Mouse (Mus musculus) liver, embryonic 14.5 days (tissue): ENCODE measurements around the gene Ap5s1. TPM values are rescaled to one million over a fixed set of nuclear protein-coding genes. Genes with fewer than 3 reads are reported as not detected.

Experiments
- ATAC-seq: fragments of 200-750 bp; cut with Nextera tagmentation; 2 replicates; pipeline ENCODE4 v1.8.0; 2017; ENCODE audit warnings: moderate number of reproducible peaks, mild to moderate bottlenecking, moderate library complexity; ENCODE audit not compliant: insufficient read depth
- DNase-seq, 3 experiments: peaks; one replicate each; pipeline ENCODE4 v3.0.0-alpha.2; 2012 to 2013; ENCODE audit warnings: low read depth in 3 of 3, low spot score in 3 of 3
- H3K27ac ChIP-seq: fragments of 300-500 bp; sonication (generic); 2 replicates; pipeline ENCODE4 v1.5.1; 2014; ENCODE audit warnings: moderate library complexity, mild to moderate bottlenecking, control low read depth, inconsistent platforms
- H3K27me3 ChIP-seq: fragments of 300-500 bp; sonication (generic); 2 replicates; pipeline ENCODE4 v1.6.1; 2014; ENCODE audit warnings: mild to moderate bottlenecking, low read length, moderate library complexity; ENCODE audit not compliant: control insufficient read depth, insufficient read depth
- H3K36me3 ChIP-seq: fragments of 300-500 bp; sonication (generic); replicated peaks from 2 replicates; pipeline ENCODE4 v1.6.1; 2014; ENCODE audit warnings: low read depth; ENCODE audit not compliant: control insufficient read depth, insufficient read depth
- H3K4me1 ChIP-seq, 2 experiments: fragments of 200-500 bp in 1 of 2; fragments of 300-500 bp in 1 of 2; sonication (generic) in 1 of 2; replicated peaks; 2 replicates each; pipeline ENCODE4 v1.6.1; 2012 to 2014; ENCODE audit warnings: antibody characterized with exemption in 1 of 2, inconsistent platforms in 1 of 2, low read length in 1 of 2; ENCODE audit not compliant: control insufficient read depth in 2 of 2, insufficient read depth in 2 of 2
- H3K4me2 ChIP-seq: fragments of 300-500 bp; sonication (generic); 2 replicates; pipeline ENCODE4 v1.6.1; 2014; ENCODE audit warnings: low read depth, mild to moderate bottlenecking, control low read depth, moderate library complexity
- H3K4me3 ChIP-seq, 2 experiments: fragments of 200-500 bp in 1 of 2; fragments of 300-500 bp in 1 of 2; sonication (generic) in 1 of 2; 2 replicates each; pipeline ENCODE4 v1.5.1; 2012 to 2014; ENCODE audit warnings: low read depth in 2 of 2, low read length in 2 of 2, mild to moderate bottlenecking in 2 of 2, control low read depth in 1 of 2, inconsistent platforms in 1 of 2, moderate library complexity in 1 of 2; ENCODE audit not compliant: insufficient read depth in 1 of 2
- H3K9ac ChIP-seq: fragments of 300-500 bp; sonication (generic); replicated peaks from 2 replicates; pipeline ENCODE4 v1.6.1; 2014; ENCODE audit warnings: mild to moderate bottlenecking, control low read depth, moderate library complexity
- H3K9me3 ChIP-seq: fragments of 300-500 bp; sonication (generic); 2 replicates; pipeline ENCODE4 v1.6.1; 2016; ENCODE audit warnings: low read length, mixed read lengths; ENCODE audit not compliant: control insufficient read depth
- CTCF ChIP-seq: IDR thresholded peaks from 2 replicates; pipeline ENCODE4 v1.5.1; 2016; ENCODE audit warnings: antibody characterized with exemption, low read depth, control low read depth
- EP300 ChIP-seq: IDR thresholded peaks from 2 replicates; pipeline ENCODE4 v1.6.1; 2016; ENCODE audit warnings: antibody characterized with exemption, low read depth
- WGBS: fragments of 180-500 bp; shearing (Covaris S2); extraction: QIAGEN DNeasy Blood & Tissue Kit; methylation state at CpG from one replicate; pipeline ENCODE4 v1.1.7; 2014; ENCODE audit not compliant: insufficient replicate concordance; 5-methylcytosine and 5-hydroxymethylcytosine counted together
- polyA plus RNA-seq, 2 experiments: library from polyadenylated mRNA; depleted of rRNA in 1 of 2; stranded (reverse) in 1 of 2; unstranded in 1 of 2; fragments of >200 nt; fragmentation: Nextera tagmentation in 1 of 2; extraction: Ambion mirVana in 1 of 2; gene quantifications; 2 replicates each; pipeline versions ENCODE4 v1.2.1 to v1.2.3; 2012 to 2014

The Ap5s1 gene
- polyA plus RNA-seq, 2 experiments: 13.1 to 20.0 TPM

- ATAC-seq (no peak), DNase-seq (no peak)
- WGBS: 85% methylated on average over 10 of the region's 10 CpGs
- H3K36me3 ChIP-seq: peaks cover 73% of the 10 kb centered on the region
- H3K4me3 ChIP-seq: peak overlapping the region; percentile 45 to 78
- no peaks in the 10 kb centered on the region for H3K9me3 ChIP-seq
- peak overlapping the region; percentile 98 for H3K4me2 ChIP-seq
- peak overlapping the region; percentile 90 for H3K27ac ChIP-seq
- no peaks in the 10 kb centered on the region for H3K27me3 ChIP-seq
- TF ChIP-seq EP300 (no peak), CTCF (no peak)
- peak overlapping the region; percentile 95 for H3K9ac ChIP-seq
- H3K4me1 ChIP-seq: peaks cover 27 to 33% of the 10 kb centered on the region in 2 experiments
Observed at GRCm38 (mm10) chr2:131190344-131191004, 16.4 kb upstream of the Ap5s1 start.

- peaks cover 78% of the 10 kb centered on the region for H3K36me3 ChIP-seq
- H3K27me3 ChIP-seq: no peaks in the 10 kb centered on the region
- WGBS: 68% methylated on average over 7 of the region's 7 CpGs
- ATAC-seq: no peak
- no peak for TF ChIP-seq EP300
- no peak for TF ChIP-seq CTCF
- peak overlapping the region; percentile 95 for H3K9ac ChIP-seq
- peak overlapping the region; percentile 90 for H3K27ac ChIP-seq
- peaks cover 23 to 28% of the 10 kb centered on the region in 2 experiments for H3K4me1 ChIP-seq
- peak overlapping the region; percentile 98 for H3K4me2 ChIP-seq
- H3K4me3 ChIP-seq: 0 out of 4 replicates have a peak overlapping the region, but pooled peaks of 1 of the 2 experiments have one; percentile 78
- DNase-seq: no peak
- no peaks in the 10 kb centered on the region for H3K9me3 ChIP-seq
Observed at GRCm38 (mm10) chr2:131191005-131191390, 15.9 kb upstream of the Ap5s1 start.

DNA sequence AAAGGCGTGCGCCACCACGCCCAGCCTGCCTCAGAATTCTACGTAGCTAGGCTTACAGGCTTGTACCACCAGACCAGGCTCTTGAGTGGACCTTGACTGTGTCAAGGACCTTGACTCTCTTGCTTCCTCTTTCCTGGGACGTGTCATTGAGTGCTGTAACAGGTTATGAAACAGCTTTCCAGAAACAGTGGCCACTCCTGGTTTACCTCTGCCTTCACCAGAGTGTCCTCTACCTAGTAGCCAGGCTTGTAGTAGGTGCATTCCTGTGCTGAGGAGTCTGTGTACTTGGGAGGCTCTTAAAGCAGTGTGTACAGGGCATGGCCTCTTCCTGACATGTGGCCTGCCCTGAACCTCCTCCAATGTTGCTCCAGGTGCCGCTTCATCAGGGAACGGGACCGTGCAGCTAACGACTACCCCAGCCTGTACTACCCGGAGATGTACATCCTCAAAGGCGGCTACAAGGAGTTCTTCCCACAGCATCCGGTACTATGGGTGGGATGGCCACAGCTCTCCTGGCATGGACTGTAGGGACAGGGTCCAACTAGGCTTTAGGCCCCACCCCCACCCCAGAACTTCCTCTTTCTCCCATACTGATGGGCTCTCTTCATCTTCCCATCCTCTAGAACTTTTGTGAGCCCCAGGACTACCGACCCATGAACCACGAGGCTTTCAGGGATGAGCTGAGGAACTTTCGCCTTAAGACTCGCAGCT, 10.1 kb upstream of the Ap5s1 start:
- peaks cover 89% of the 10 kb centered on the region for H3K36me3 ChIP-seq
- H3K9me3 ChIP-seq: no peaks in the 10 kb centered on the region
- no peaks in the 10 kb centered on the region for H3K27me3 ChIP-seq
- WGBS: 79% methylated on average over 16 of the region's 16 CpGs
- H3K27ac ChIP-seq: no peak overlapping the region
- no peak for ATAC-seq
- no peak for DNase-seq
- no peak overlapping the region for H3K4me2 ChIP-seq
- no peak overlapping the region for H3K9ac ChIP-seq
- H3K4me1 ChIP-seq: no peaks in the 10 kb centered on the region
- no peak overlapping the region for H3K4me3 ChIP-seq
- TF ChIP-seq EP300: no peak
- TF ChIP-seq CTCF: no peak

DNA sequence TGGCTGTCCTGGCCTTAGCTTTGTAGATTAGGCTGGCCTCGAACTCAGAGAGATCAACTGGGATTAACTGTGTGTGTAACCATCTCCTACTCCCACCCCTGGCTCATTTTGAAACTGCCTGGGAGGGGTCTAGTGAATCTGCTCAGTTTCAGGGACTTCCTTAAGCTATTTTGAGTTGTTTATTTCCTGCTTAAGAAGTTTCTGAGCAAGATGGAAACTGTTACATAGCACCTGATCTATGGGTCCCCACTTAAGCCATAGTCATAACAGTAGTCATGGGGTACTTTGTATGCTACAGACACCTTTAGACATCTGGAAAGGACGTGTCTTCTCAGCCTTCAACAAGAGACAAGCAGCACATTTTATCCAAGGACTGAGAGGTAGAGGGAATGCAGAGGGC, 6.2 kb upstream of the Ap5s1 start:
- Histone ChIP-seq H3K4me2 (no peak overlapping the region), H3K27me3 (no peaks in the 10 kb centered on the region), H3K27ac (no peak overlapping the region), H3K9me3 (no peaks in the 10 kb centered on the region), H3K36me3 (peaks cover 57% of the 10 kb centered on the region), H3K4me3 (no peak overlapping the region), H3K9ac (no peak overlapping the region), H3K4me1 (peaks cover 31 to 32% of the 10 kb centered on the region in 2 experiments)
- no peak for ATAC-seq
- 79% methylated on average over 2 of the region's 2 CpGs for WGBS
- TF ChIP-seq CTCF: no peak
- no peak for DNase-seq

GRCm38 (mm10) chr2:131201262-131201661, 5.6 kb upstream of the Ap5s1 start:
- H3K27ac ChIP-seq: no peak overlapping the region
- 92% methylated on average over 3 of the region's 3 CpGs for WGBS
- peaks cover 37 to 38% of the 10 kb centered on the region in 2 experiments for H3K4me1 ChIP-seq

More at GRCm38 (mm10) chr2:131201262-131201661, 5.6 kb upstream of the Ap5s1 start:
- no peak overlapping the region for H3K4me3 ChIP-seq
- H3K27me3 ChIP-seq: no peaks in the 10 kb centered on the region
- ATAC-seq (no peak), DNase-seq (no peak)
- TF ChIP-seq CTCF (no peak), EP300 (no peak)
- no peak overlapping the region for H3K9ac ChIP-seq
- H3K4me2 ChIP-seq: no peak overlapping the region
- no peaks in the 10 kb centered on the region for H3K9me3 ChIP-seq
- peaks cover 52% of the 10 kb centered on the region for H3K36me3 ChIP-seq
